Mouse (Mus musculus) heart, postnatal 14 days (tissue): ENCODE measurements at regions not wholly inside any gene's neighbourhood (a gene's known extent, or its start where the extent isn't known, plus 50 kb on each side); places are given as distances from the start of the nearest gene placed in this dataset.
"Not testable (repeated sequence)": the region's sequence is repeated elsewhere in the genome, so short reads cannot be mapped to it uniquely, and the experiment has no call there.

ENCODE experiments used
- DNase-seq, 2 experiments: peaks; one replicate each; pipeline ENCODE4 v3.0.0; 2021 to 2022
- intact Hi-C: fragments of 180-260 bp; cut with DNase I; formaldehyde crosslinking; loops from one replicate; pipeline ENCODE4 v1.15.1; 2025

GRCm38 (mm10) chr6:102005627-102006026, 567.3 kb downstream of the Cntn3 start:
- DNase-seq: no peak
- intact Hi-C loops: no loop called here

- intact Hi-C loops: no loop called here
Measured at GRCm38 (mm10) chr6:101998181-101998580, 574.7 kb downstream of the Cntn3 start.

GRCm38 (mm10) chr6:101997629-101998028, 575.3 kb downstream of the Cntn3 start:
- intact Hi-C loops: no loop called here
- DNase-seq: peak in 1 of 2 experiments; percentile 14

More at GRCm38 (mm10) chr6:101998181-101998580, 574.7 kb downstream of the Cntn3 start:
- DNase-seq: no peak

- intact Hi-C loops: no loop called here
- no peak for DNase-seq
Measured at GRCm38 (mm10) chr6:101992815-101993214, 580.1 kb downstream of the Cntn3 start.

GRCm38 (mm10) chr6:101981656-101982055, 591.2 kb downstream of the Cntn3 start:
- intact Hi-C loops: no loop called here
- no peak for DNase-seq

GRCm38 (mm10) chr6:101979213-101979612, 593.7 kb downstream of the Cntn3 start:
- DNase-seq: no peak
- intact Hi-C loops: no loop called here

GRCm38 (mm10) chr6:101964941-101965340, 587.2 kb upstream of the Pdzrn3 start:
- intact Hi-C loops: no loop called here
- DNase-seq: no peak

- intact Hi-C loops: not testable (repeated sequence)
- DNase-seq: peak; percentile 2 to 4
Measured at GRCm38 (mm10) chr6:101961476-101961875, 583.8 kb upstream of the Pdzrn3 start.

- intact Hi-C loops: no loop called here
- DNase-seq: peak in 1 of 2 experiments; percentile 10
Measured at GRCm38 (mm10) chr6:101949681-101950080, 572.0 kb upstream of the Pdzrn3 start.

- intact Hi-C loops: no loop called here
- no peak for DNase-seq
Measured at GRCm38 (mm10) chr6:101948950-101949349, 571.3 kb upstream of the Pdzrn3 start.

GRCm38 (mm10) chr6:101940266-101940866, 562.7 kb upstream of the Pdzrn3 start:
- no peak for DNase-seq
- intact Hi-C loops: no loop called here

GRCm38 (mm10) chr6:101938393-101938985, 560.8 kb upstream of the Pdzrn3 start:
- DNase-seq: no peak
- intact Hi-C loops: no loop called here

- no peak for DNase-seq
- intact Hi-C loops: no loop called here
Measured at GRCm38 (mm10) chr6:101937467-101938392, 560.0 kb upstream of the Pdzrn3 start.

- intact Hi-C loops: no loop called here
- DNase-seq: no peak
Measured at GRCm38 (mm10) chr6:101931768-101932167, 554.1 kb upstream of the Pdzrn3 start.

GRCm38 (mm10) chr6:101921686-101922085, 544.0 kb upstream of the Pdzrn3 start:
- no peak for DNase-seq
- intact Hi-C loops: no loop called here

- intact Hi-C loops: no loop called here
- no peak for DNase-seq
Measured at GRCm38 (mm10) chr6:101921186-101921585, 543.5 kb upstream of the Pdzrn3 start.

- DNase-seq: no peak
- intact Hi-C loops: no loop called here
Measured at GRCm38 (mm10) chr6:101918914-101919313, 541.2 kb upstream of the Pdzrn3 start.

- intact Hi-C loops: no loop called here
- DNase-seq: no peak
Measured at GRCm38 (mm10) chr6:101905029-101905342, 527.3 kb upstream of the Pdzrn3 start.

GRCm38 (mm10) chr6:101904234-101905028, 526.7 kb upstream of the Pdzrn3 start:
- intact Hi-C loops: no loop called here
- DNase-seq: no peak

- intact Hi-C loops: no loop called here
- no peak for DNase-seq
Measured at GRCm38 (mm10) chr6:101902276-101902675, 524.6 kb upstream of the Pdzrn3 start.

- intact Hi-C loops: no loop called here
- DNase-seq: peak in 1 of 2 experiments; percentile 19
Measured at GRCm38 (mm10) chr6:101898544-101898943, 520.8 kb upstream of the Pdzrn3 start.
